Mouse (Mus musculus): ENCODE measurements at regions not wholly inside any gene's neighbourhood (a gene's known extent, or its start where the extent isn't known, plus 50 kb on each side); places are given as distances from the start of the nearest gene placed in this dataset.

- H3K27ac ChIP-seq (ENCODE audit: low read depth, low read length) = no peak overlapping the region
- H3K27me3 ChIP-seq (ENCODE audit: control insufficient read depth, insufficient read depth, low read length) = no peaks in the 10 kb centered on the region
- no peak overlapping the region for H3K4me2 ChIP-seq
- no peak overlapping the region for H3K9ac ChIP-seq (ENCODE audit: low read depth, low read length)
- peaks cover 2% of the 10 kb centered on the region; the same call in 1 of the 2 replicates for H3K4me1 ChIP-seq (ENCODE audit: control insufficient read depth, insufficient read depth, low read length)
- 88% methylated on average over 3 of the region's 3 CpGs for WGBS (ENCODE audit: insufficient replicate concordance)
- no peak for ATAC-seq (replicated peaks; ENCODE audit: insufficient number of reproducible peaks, low FRiP score, low TSS enrichment)
- H3K4me3 ChIP-seq (ENCODE audit: low read depth, low read length) = no peak overlapping the region
- H3K9me3 ChIP-seq (replicated peaks; ENCODE audit: control insufficient read depth, low read length) = no peaks in the 10 kb centered on the region; the same call in 1 of the 2 replicates
- no peaks in the 10 kb centered on the region for H3K36me3 ChIP-seq (ENCODE audit: control insufficient read depth, insufficient read depth, low read length)
Observed at GRCm38 (mm10) chr17:83907538-83907937, 59.8 kb upstream of the Haao start.

GRCm38 (mm10) chr17:83906751-83907537 is 59.2 kb upstream of the Haao start:
- H3K27ac ChIP-seq (ENCODE audit: low read depth, low read length) = no peak overlapping the region
- no peak overlapping the region for H3K4me3 ChIP-seq (ENCODE audit: low read depth, low read length)
- WGBS (ENCODE audit: insufficient replicate concordance) = 74% methylated on average over 12 of the region's 12 CpGs
- H3K4me1 ChIP-seq (ENCODE audit: control insufficient read depth, insufficient read depth, low read length) = peaks cover 8% of the 10 kb centered on the region; the same call in 1 of the 2 replicates
- H3K9me3 ChIP-seq (replicated peaks; ENCODE audit: control insufficient read depth, low read length) = no peaks in the 10 kb centered on the region; the same call in 1 of the 2 replicates
- H3K4me2 ChIP-seq = no peak overlapping the region
- no peaks in the 10 kb centered on the region for H3K36me3 ChIP-seq (ENCODE audit: control insufficient read depth, insufficient read depth, low read length)
- H3K9ac ChIP-seq (ENCODE audit: low read depth, low read length) = no peak overlapping the region
- ATAC-seq (replicated peaks; ENCODE audit: insufficient number of reproducible peaks, low FRiP score, low TSS enrichment) = no peak
- H3K27me3 ChIP-seq (ENCODE audit: control insufficient read depth, insufficient read depth, low read length) = no peaks in the 10 kb centered on the region; the same call in 1 of the 2 replicates

- 3% methylated on average over 7 of the region's 7 CpGs for whole genome bisulfite sequencing (ENCODE audit: insufficient replicate concordance)
- ATAC-seq (replicated peaks; ENCODE audit: insufficient number of reproducible peaks, low FRiP score, low TSS enrichment) = no peak
- peaks cover 11% of the 10 kb centered on the region; the same call in 1 of the 2 replicates for H3K4me1 ChIP-seq (ENCODE audit: control insufficient read depth, insufficient read depth, low read length)
Observed at GRCm38 (mm10) chr17:83903467-83903866, 55.7 kb upstream of the Haao start.

GRCm38 (mm10) chr17:83902523-83902922 is 54.8 kb upstream of the Haao start:
- Histone ChIP-seq H3K27me3 (ENCODE audit: control insufficient read depth, insufficient read depth, low read length) (no peaks in the 10 kb centered on the region; the same call in 1 of the 2 replicates), H3K36me3 (ENCODE audit: control insufficient read depth, insufficient read depth, low read length) (no peaks in the 10 kb centered on the region), H3K27ac (ENCODE audit: low read depth, low read length) (no peak overlapping the region), H3K9ac (ENCODE audit: low read depth, low read length) (no peak overlapping the region), H3K4me2 (no peak overlapping the region), H3K4me1 (ENCODE audit: control insufficient read depth, insufficient read depth, low read length) (peaks cover 13% of the 10 kb centered on the region; the same call in 1 of the 2 replicates), H3K4me3 (ENCODE audit: low read depth, low read length) (no peak overlapping the region), H3K9me3 (replicated peaks; ENCODE audit: control insufficient read depth, low read length) (no peaks in the 10 kb centered on the region; the same call in 1 of the 2 replicates)
- WGBS (ENCODE audit: insufficient replicate concordance) = 47% methylated on average over 3 of the region's 3 CpGs
- no peak for ATAC-seq (replicated peaks; ENCODE audit: insufficient number of reproducible peaks, low FRiP score, low TSS enrichment)

More at GRCm38 (mm10) chr17:83903467-83903866, 55.7 kb upstream of the Haao start:
- Histone ChIP-seq H3K9ac (ENCODE audit: low read depth, low read length) (no peak overlapping the region), H3K27ac (ENCODE audit: low read depth, low read length) (no peak overlapping the region), H3K36me3 (ENCODE audit: control insufficient read depth, insufficient read depth, low read length) (no peaks in the 10 kb centered on the region), H3K27me3 (ENCODE audit: control insufficient read depth, insufficient read depth, low read length) (no peaks in the 10 kb centered on the region; the same call in 1 of the 2 replicates), H3K4me2 (no peak overlapping the region), H3K4me3 (ENCODE audit: low read depth, low read length) (no peak overlapping the region), H3K9me3 (replicated peaks; ENCODE audit: control insufficient read depth, low read length) (no peaks in the 10 kb centered on the region; the same call in 1 of the 2 replicates)

- WGBS (ENCODE audit: insufficient replicate concordance) = 20% methylated on average over 6 of the region's 6 CpGs
- no peaks in the 10 kb centered on the region; the same call in 1 of the 2 replicates for H3K27me3 ChIP-seq (ENCODE audit: control insufficient read depth, insufficient read depth, low read length)
- peaks cover 14% of the 10 kb centered on the region; the same call in 1 of the 2 replicates for H3K4me1 ChIP-seq (ENCODE audit: control insufficient read depth, insufficient read depth, low read length)
- no peak for ATAC-seq (replicated peaks; ENCODE audit: insufficient number of reproducible peaks, low FRiP score, low TSS enrichment)
- H3K9ac ChIP-seq (ENCODE audit: low read depth, low read length) = no peak overlapping the region
- H3K9me3 ChIP-seq (replicated peaks; ENCODE audit: control insufficient read depth, low read length) = no peaks in the 10 kb centered on the region
- no peak overlapping the region for H3K4me3 ChIP-seq (ENCODE audit: low read depth, low read length)
- H3K36me3 ChIP-seq (ENCODE audit: control insufficient read depth, insufficient read depth, low read length) = no peaks in the 10 kb centered on the region
- no peak overlapping the region for H3K27ac ChIP-seq (ENCODE audit: low read depth, low read length)
- H3K4me2 ChIP-seq = no peak overlapping the region
Observed at GRCm38 (mm10) chr17:83902091-83902490, 54.3 kb upstream of the Haao start.

GRCm38 (mm10) chr17:83899588-83900152 is 51.9 kb upstream of the Haao start:
- Histone ChIP-seq H3K27me3 (ENCODE audit: control insufficient read depth, insufficient read depth, low read length) (no peaks in the 10 kb centered on the region; the same call in 1 of the 2 replicates), H3K4me1 (ENCODE audit: control insufficient read depth, insufficient read depth, low read length) (peaks cover 25% of the 10 kb centered on the region), H3K4me3 (ENCODE audit: low read depth, low read length) (no peak overlapping the region), H3K9me3 (replicated peaks; ENCODE audit: control insufficient read depth, low read length) (no peaks in the 10 kb centered on the region), H3K27ac (ENCODE audit: low read depth, low read length) (no peak overlapping the region), H3K9ac (ENCODE audit: low read depth, low read length) (no peak overlapping the region), H3K4me2 (no peak overlapping the region), H3K36me3 (ENCODE audit: control insufficient read depth, insufficient read depth, low read length) (no peaks in the 10 kb centered on the region)
- ATAC-seq (replicated peaks; ENCODE audit: insufficient number of reproducible peaks, low FRiP score, low TSS enrichment) = no peak
- WGBS (ENCODE audit: insufficient replicate concordance) = 50% methylated on average over 7 of the region's 7 CpGs

GRCm38 (mm10) chr17:83898531-83898930 is 50.8 kb upstream of the Haao start:
- no peak overlapping the region for H3K9ac ChIP-seq (ENCODE audit: low read depth, low read length)
- no peak overlapping the region for H3K4me3 ChIP-seq (ENCODE audit: low read depth, low read length)
- no peaks in the 10 kb centered on the region; the same call in 1 of the 2 replicates for H3K27me3 ChIP-seq (ENCODE audit: control insufficient read depth, insufficient read depth, low read length)
- no peak overlapping the region for H3K4me2 ChIP-seq
- H3K9me3 ChIP-seq (replicated peaks; ENCODE audit: control insufficient read depth, low read length) = no peaks in the 10 kb centered on the region
- ATAC-seq (replicated peaks; ENCODE audit: insufficient number of reproducible peaks, low FRiP score, low TSS enrichment) = no peak
- 77% methylated on average over 5 of the region's 5 CpGs for WGBS (ENCODE audit: insufficient replicate concordance)
- H3K27ac ChIP-seq (ENCODE audit: low read depth, low read length) = no peak overlapping the region
- no peaks in the 10 kb centered on the region for H3K36me3 ChIP-seq (ENCODE audit: control insufficient read depth, insufficient read depth, low read length)
- H3K4me1 ChIP-seq (ENCODE audit: control insufficient read depth, insufficient read depth, low read length) = peaks cover 25% of the 10 kb centered on the region
